ENCODE assay signal across 18 mouse cellular contexts in genomic region chr9:63241241-63241640, GRCm38 (mm10).
DNase-seq lines count a peak whose midpoint lies in the region; ATAC-seq and TF ChIP-seq lines count a peak whose summit lies in the region.
"Had no signal": no experiment of that assay in that cellular context is flagged by ENCODE, and none has a peak within 500 bp of the region (broad histone marks: within the 10 kb centered on the region; RNA-seq: fewer than 3 reads in every experiment).

No protein-coding gene starts in this region.

- H3K9me3 ChIP-seq in hindbrain, embryonic 12.5 days (replicated peaks): no peaks in the 10 kb centered on the region
- no peaks in the 10 kb centered on the region for H3K9me3 ChIP-seq in hindbrain, embryonic 11.5 days (ENCODE audit: control insufficient read depth, low read length)
- H3K9me3 ChIP-seq in limb, embryonic 14.5 days (ENCODE audit: control insufficient read depth, low read length): no peaks in the 10 kb centered on the region
- H3K9me3 ChIP-seq: embryonic facial prominence, embryonic 12.5 days; heart, embryonic 15.5 days; liver, embryonic 15.5 days; midbrain, embryonic 10.5 days had no signal

- DNase-seq in adrenal gland, postnatal 10 days: peak; percentile 44
- DNase-seq in adrenal gland, adult (ENCODE audit: inconsistent age in 2 of 2, low spot score in 1 of 2): no peak
- no peak for DNase-seq in hindbrain, embryonic 11.5 days (ENCODE audit: low spot score)
- DNase-seq in left cerebral cortex, postnatal 4 days: peak; percentile 14
- DNase-seq in left cerebral cortex, adult 18-20 months (ENCODE audit: low spot score in 2 of 2): no peak
- DNase-seq in limb, embryonic 14.5 days (ENCODE audit: low spot score): peak; percentile 4
- no peak for DNase-seq in frontal cortex, postnatal 10 days (ENCODE audit: low spot score in 2 of 2)
- DNase-seq: cerebellum, adult 9-11 months; lung, postnatal 14 days; retina, postnatal 1 day; thymus, postnatal 36 days had no signal

- H3K9ac ChIP-seq in hindbrain, embryonic 12.5 days: no peak overlapping the region
- H3K9ac ChIP-seq in hindbrain, embryonic 11.5 days (ENCODE audit: low read depth, low read length): no peak overlapping the region
- no peak overlapping the region for H3K9ac ChIP-seq in limb, embryonic 14.5 days (ENCODE audit: low read depth, low read length, severe bottlenecking)
- H3K9ac ChIP-seq: embryonic facial prominence, embryonic 12.5 days; heart, embryonic 15.5 days; liver, embryonic 15.5 days had no signal

- 68% methylated on average over 8 of the region's 8 CpGs for WGBS in hindbrain, embryonic 12.5 days
- 81% methylated on average over 8 of the region's 8 CpGs for WGBS in hindbrain, embryonic 11.5 days
- 18% methylated on average over 8 of the region's 8 CpGs for WGBS in limb, embryonic 14.5 days

- H3K36me3 ChIP-seq in hindbrain, embryonic 12.5 days: 0 out of 2 replicates have a peak, but pooled peaks cover 9% of the 10 kb centered on the region
- no peaks in the 10 kb centered on the region for H3K36me3 ChIP-seq in hindbrain, embryonic 11.5 days (ENCODE audit: control insufficient read depth, insufficient read depth, low read length)
- peaks cover 18% of the 10 kb centered on the region; the same call in 1 of the 2 replicates for H3K36me3 ChIP-seq in limb, embryonic 14.5 days (ENCODE audit: control insufficient read depth, insufficient read depth, low read length)
- H3K36me3 ChIP-seq: liver, embryonic 15.5 days had no signal

- no peak overlapping the region for H3K4me2 ChIP-seq in hindbrain, embryonic 12.5 days (replicated peaks)
- no peak overlapping the region for H3K4me2 ChIP-seq in hindbrain, embryonic 11.5 days (replicated peaks; ENCODE audit: low read depth, low read length)
- H3K4me2 ChIP-seq in limb, embryonic 14.5 days (replicated peaks; ENCODE audit: low read depth, low read length, severe bottlenecking): no peak overlapping the region
- H3K4me2 ChIP-seq: embryonic facial prominence, embryonic 12.5 days; heart, embryonic 15.5 days; liver, embryonic 15.5 days had no signal

- no peak for ATAC-seq in hindbrain, embryonic 12.5 days (ENCODE audit: low FRiP score)
- no peak for ATAC-seq in hindbrain, embryonic 11.5 days (ENCODE audit: low FRiP score)
- ATAC-seq in limb, embryonic 14.5 days (ENCODE audit: low FRiP score, low read depth): no peak
- ATAC-seq: inflammation-experienced regulatory T-cells, adult 6 months had no signal

- no peak overlapping the region for H3K4me3 ChIP-seq in hindbrain, embryonic 12.5 days
- no peak overlapping the region for H3K4me3 ChIP-seq in hindbrain, embryonic 11.5 days (ENCODE audit: low read depth, low read length)
- no peak overlapping the region for H3K4me3 ChIP-seq in limb, embryonic 14.5 days (replicated peaks; ENCODE audit: low read length)
- H3K4me3 ChIP-seq: embryonic facial prominence, embryonic 12.5 days; heart, embryonic 15.5 days; liver, embryonic 15.5 days; midbrain, embryonic 10.5 days had no signal

- H3K4me1 ChIP-seq in hindbrain, embryonic 12.5 days: peaks cover 20% of the 10 kb centered on the region
- no peaks in the 10 kb centered on the region; the same call in 1 of the 2 replicates for H3K4me1 ChIP-seq in hindbrain, embryonic 11.5 days (replicated peaks; ENCODE audit: control insufficient read depth, insufficient read depth, low read length)
- peaks cover 7% of the 10 kb centered on the region; the same call in 1 of the 2 replicates for H3K4me1 ChIP-seq in limb, embryonic 14.5 days (ENCODE audit: control insufficient read depth, insufficient read depth, low read length)
- H3K4me1 ChIP-seq: embryonic facial prominence, embryonic 12.5 days; heart, embryonic 15.5 days; liver, embryonic 15.5 days had no signal

- TF ChIP-seq POLR2A in limb, embryonic 14.5 days (IDR thresholded peaks at IDR 0.05; ENCODE audit: borderline replicate concordance, extremely low read depth, insufficient read depth, insufficient read length): no peak

- H3K27ac ChIP-seq in hindbrain, embryonic 12.5 days: 0 out of 2 replicates have a peak overlapping the region, but pooled peaks have one; percentile 18
- H3K27ac ChIP-seq in hindbrain, embryonic 11.5 days (ENCODE audit: low read depth, low read length): no peak overlapping the region
- no peak overlapping the region for H3K27ac ChIP-seq in limb, embryonic 14.5 days (replicated peaks; ENCODE audit: low read depth, low read length)
- H3K27ac ChIP-seq: embryonic facial prominence, embryonic 12.5 days; heart, embryonic 15.5 days; liver, embryonic 15.5 days; midbrain, embryonic 10.5 days had no signal

- no peaks in the 10 kb centered on the region for H3K27me3 ChIP-seq in hindbrain, embryonic 12.5 days
- H3K27me3 ChIP-seq in hindbrain, embryonic 11.5 days (ENCODE audit: control insufficient read depth, insufficient read depth, low read length): no peaks in the 10 kb centered on the region
- H3K27me3 ChIP-seq in limb, embryonic 14.5 days (ENCODE audit: control insufficient read depth, insufficient read depth, low read length): no peaks in the 10 kb centered on the region
- H3K27me3 ChIP-seq: CH12.LX; embryonic facial prominence, embryonic 12.5 days; heart, embryonic 15.5 days; liver, embryonic 15.5 days had no signal

- intact Hi-C loops in left cerebral cortex, postnatal 4 days (cut with DNase I): no loop called here

Comparison
In these comparisons a context has a peak if more than half of its experiments do, and no peak if none do; other contexts are left out.
1. DNase-seq: peak in adrenal gland, postnatal 10 days (single experiment), left cerebral cortex, postnatal 4 days (single experiment) and limb, embryonic 14.5 days (single experiment); none in adrenal gland, adult (0 of 2), hindbrain, embryonic 11.5 days (single experiment), left cerebral cortex, adult 18-20 months (0 of 2) and frontal cortex, postnatal 10 days (0 of 2).